Mouse (Mus musculus) heart, adult 11 months (tissue): ENCODE measurements around the gene Olfr1057.
"Not testable (repeated sequence)": the region's sequence is repeated elsewhere in the genome, so short reads cannot be mapped to it uniquely, and the experiment has no call there.

Source experiments
- DNase-seq: peaks from one replicate; pipeline ENCODE4 v3.0.0; 2022

Olfr1057 gene

GRCm38 (mm10) chr2:86378293-86378692, at the start of gene Olfr1057:
Gene Olfr1057 (minus strand): TSS chr2:86378393.
- DNase-seq, result no peak

- not testable (repeated sequence) for DNase-seq
Measured at GRCm38 (mm10) chr2:86426649-86427048, 48.5 kb upstream of the Olfr1057 start, which contains the start of gene Olfr1062. Gene Olfr1062 (minus strand): TSS chr2:86426749.

GRCm38 (mm10) chr2:86413950-86414349, 35.8 kb upstream of the Olfr1057 start, which contains the start of gene Olfr1061:
Gene Olfr1061 (minus strand): TSS chr2:86414050.
- no peak for DNase-seq

GRCm38 (mm10) chr2:86395114-86395513, 16.9 kb upstream of the Olfr1057 start:
- no peak for DNase-seq

- DNase-seq, result not testable (repeated sequence)
Measured at GRCm38 (mm10) chr2:86388461-86388860, 10.3 kb upstream of the Olfr1057 start, which contains the start of gene Olfr1058. Gene Olfr1058 (minus strand): TSS chr2:86388561.

- not testable (repeated sequence) for DNase-seq
Measured at GRCm38 (mm10) chr2:86366342-86366741, 11.9 kb downstream of the Olfr1057 start.

- no peak for DNase-seq
Measured at GRCm38 (mm10) chr2:86362369-86362768, 15.8 kb downstream of the Olfr1057 start, which contains the start of gene Olfr1056. Gene Olfr1056 (minus strand): TSS chr2:86362469.

- DNase-seq, result not testable (repeated sequence)
Measured at GRCm38 (mm10) chr2:86351751-86352150, 26.4 kb downstream of the Olfr1057 start.

- DNase-seq, result no peak
Measured at GRCm38 (mm10) chr2:86350184-86350583, 28.0 kb downstream of the Olfr1057 start, which contains the start of gene Olfr1055. Gene Olfr1055 (minus strand): TSS chr2:86350284.

- no peak for DNase-seq
Measured at GRCm38 (mm10) chr2:86335333-86335732, 42.9 kb downstream of the Olfr1057 start, which contains the start of gene Olfr1054. Gene Olfr1054 (minus strand): TSS chr2:86335433.
